Mouse (Mus musculus) kidney, adult 2 months (tissue): Measurements from ENCODE around the gene Ptges2.

ENCODE experiments used
- CTCF ChIP-seq: fragments of 200-500 bp; conservative IDR thresholded peaks from 2 replicates; pipeline ENCODE4 v1.5.1; 2011; ENCODE audit warnings: low read depth, mild to moderate bottlenecking, control low read depth, low read length, moderate library complexity, mixed read lengths; ENCODE audit not compliant: insufficient read depth, insufficient read length
- POLR2A ChIP-seq: fragments of 200-500 bp; IDR thresholded peaks from one replicate; pipeline ENCODE4 v1.6.1; 2011; ENCODE audit warnings: low read depth, low read length, control low read depth

- TF ChIP-seq CTCF (no peak), POLR2A (no peak)
Observed at GRCm38 (mm10) chr2:32381141-32381774, 14.4 kb upstream of the Ptges2 start.
